Mouse (Mus musculus) c-Kit-positive CD71-negative TER-119-negative erythroid progenitor cells, embryonic 14.5 days (primary cell): Measurements from ENCODE around the gene Wdr20.

Experiments
- DNase-seq: peaks from one replicate; pipeline ENCODE4 v3.0.0-alpha.2; 2013; ENCODE audit warnings: low read depth

Wdr20 gene

GRCm38 (mm10) chr12:110779296-110779695 lies 41.6 kb downstream of the Wdr20 start:
- no peak for DNase-seq

- DNase-seq: no peak
Measured at GRCm38 (mm10) chr12:110781181-110781580, 43.4 kb downstream of the Wdr20 start.

GRCm38 (mm10) chr12:110782278-110782677 lies 44.5 kb downstream of the Wdr20 start:
- DNase-seq: no peak

GRCm38 (mm10) chr12:110784211-110784610 lies 46.5 kb downstream of the Wdr20 start:
- DNase-seq: no peak

GRCm38 (mm10) chr12:110786243-110786642 lies 48.5 kb downstream of the Wdr20 start:
- DNase-seq: no peak

GRCm38 (mm10) chr12:110790580-110790979 lies 52.8 kb downstream of the Wdr20 start:
- DNase-seq: no peak

GRCm38 (mm10) chr12:110791026-110791425 lies 53.3 kb downstream of the Wdr20 start:
- no peak for DNase-seq

- no peak for DNase-seq
Measured at GRCm38 (mm10) chr12:110795035-110795434, 57.3 kb downstream of the Wdr20 start.

GRCm38 (mm10) chr12:110796748-110797147 lies 59.0 kb downstream of the Wdr20 start:
- no peak for DNase-seq

- DNase-seq: no peak
Measured at GRCm38 (mm10) chr12:110797202-110797601, 59.5 kb downstream of the Wdr20 start.

- DNase-seq: no peak
Measured at GRCm38 (mm10) chr12:110797842-110798431, 60.2 kb downstream of the Wdr20 start.

GRCm38 (mm10) chr12:110799226-110799625 lies 61.5 kb downstream of the Wdr20 start:
- no peak for DNase-seq

- DNase-seq: no peak
Measured at GRCm38 (mm10) chr12:110801876-110802464, 64.2 kb downstream of the Wdr20 start.

GRCm38 (mm10) chr12:110802674-110803297 lies 65.0 kb downstream of the Wdr20 start:
- no peak for DNase-seq

- no peak for DNase-seq
Measured at GRCm38 (mm10) chr12:110804261-110804660, 66.5 kb downstream of the Wdr20 start.

GRCm38 (mm10) chr12:110806301-110806970 lies 68.7 kb downstream of the Wdr20 start:
- DNase-seq: peak; percentile 12

- no peak for DNase-seq
Measured at GRCm38 (mm10) chr12:110808430-110808829, 70.7 kb downstream of the Wdr20 start.

GRCm38 (mm10) chr12:110808848-110809247 lies 71.1 kb downstream of the Wdr20 start:
- no peak for DNase-seq

- DNase-seq: no peak
Measured at GRCm38 (mm10) chr12:110813132-110813531, 75.4 kb downstream of the Wdr20 start.

- DNase-seq: no peak
Measured at GRCm38 (mm10) chr12:110813624-110814023, 75.9 kb downstream of the Wdr20 start.

- no peak for DNase-seq
Measured at GRCm38 (mm10) chr12:110814924-110815323, 77.2 kb downstream of the Wdr20 start.

- no peak for DNase-seq
Measured at GRCm38 (mm10) chr12:110816833-110817232, 79.1 kb downstream of the Wdr20 start.

- no peak for DNase-seq
Measured at GRCm38 (mm10) chr12:110819367-110819766, 81.6 kb downstream of the Wdr20 start.
